Mouse (Mus musculus): ENCODE results near the gene Rnf41.

Rnf41 gene

DNA sequence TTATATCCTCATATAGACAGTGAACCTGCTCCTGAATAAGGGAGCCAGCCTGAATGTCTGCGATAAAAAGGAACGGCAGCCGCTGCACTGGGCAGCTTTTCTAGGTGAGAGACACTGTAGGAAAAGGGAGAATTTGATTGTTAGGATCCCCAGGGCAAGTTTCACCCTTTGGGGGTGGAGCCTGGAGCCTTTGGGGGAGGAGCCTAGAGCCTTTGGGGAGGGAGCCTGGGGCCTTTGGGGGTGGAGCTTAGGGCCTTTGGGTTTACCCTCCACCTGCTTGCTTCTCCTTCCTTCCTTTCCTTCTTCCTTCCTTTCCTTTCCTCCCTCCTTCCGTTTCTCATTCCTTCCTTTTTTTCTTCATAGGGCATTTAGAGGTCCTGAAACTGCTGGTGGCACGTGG lies 30.9 kb upstream of the Rnf41 start:
- in situ Hi-C loops (cut with MboI; ENCODE audit: unreplicated experiment in 2 of 2) = no loop called here

DNA sequence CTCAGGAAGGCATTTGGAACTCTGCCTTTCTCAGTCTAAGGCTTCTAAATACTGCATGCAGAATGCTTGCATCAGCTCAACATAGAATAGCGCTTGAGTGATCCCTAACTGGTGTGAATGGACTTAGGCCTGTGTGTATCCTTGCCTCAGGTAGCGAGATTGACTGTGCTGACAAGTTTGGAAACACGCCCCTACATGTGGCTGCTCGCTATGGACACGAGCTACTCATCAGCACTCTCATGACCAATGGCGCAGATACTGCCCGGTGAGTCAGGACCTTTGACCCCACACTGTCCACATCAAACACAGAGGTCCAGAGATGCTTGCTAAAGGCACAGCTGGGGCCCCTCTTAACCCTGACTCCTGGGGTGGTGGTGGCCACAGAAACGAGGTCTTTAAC lies 29.0 kb upstream of the Rnf41 start:
- in situ Hi-C loops (cut with MboI; ENCODE audit: unreplicated experiment in 2 of 2) = no loop called here

DNA sequence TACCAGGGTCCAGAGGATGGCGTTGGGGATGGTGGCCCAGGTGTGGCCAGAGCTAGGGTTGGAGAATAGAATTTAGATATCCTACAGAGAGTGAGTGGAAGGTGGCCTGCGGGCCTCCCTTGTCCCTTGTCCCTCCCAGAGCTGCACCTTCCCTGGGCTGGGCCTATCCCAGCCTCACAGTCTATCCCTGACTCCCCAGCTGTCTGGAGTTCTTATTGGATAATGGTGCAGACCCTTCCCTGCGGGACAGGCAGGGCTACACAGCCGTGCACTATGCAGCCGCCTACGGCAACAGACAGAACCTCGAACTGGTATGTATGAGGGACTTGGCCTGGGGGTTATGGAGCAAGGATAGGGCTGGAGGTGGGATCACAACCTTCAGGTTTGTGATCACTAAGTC lies 25.6 kb upstream of the Rnf41 start:
- in situ Hi-C loops (cut with MboI; ENCODE audit: unreplicated experiment in 2 of 2) = no loop called here

DNA sequence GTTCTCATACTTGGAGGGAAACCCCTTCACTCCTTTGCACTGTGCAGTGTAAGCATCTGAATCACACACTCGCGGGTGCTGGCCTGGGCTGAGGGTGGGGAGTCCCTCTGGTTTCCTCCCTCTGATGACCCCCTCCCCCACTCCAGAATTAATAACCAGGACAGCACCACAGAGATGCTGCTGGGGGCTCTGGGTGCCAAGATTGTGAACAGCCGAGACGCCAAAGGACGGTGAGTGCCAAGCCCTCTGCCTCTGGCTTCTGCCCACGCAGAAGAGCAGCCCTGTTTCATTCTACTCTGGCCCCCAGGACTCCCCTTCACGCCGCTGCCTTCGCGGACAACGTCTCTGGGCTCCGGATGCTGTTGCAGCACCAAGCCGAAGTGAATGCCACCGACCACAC lies 22.5 kb upstream of the Rnf41 start:
- in situ Hi-C loops (cut with MboI; ENCODE audit: unreplicated experiment in 2 of 2) = no loop called here

DNA sequence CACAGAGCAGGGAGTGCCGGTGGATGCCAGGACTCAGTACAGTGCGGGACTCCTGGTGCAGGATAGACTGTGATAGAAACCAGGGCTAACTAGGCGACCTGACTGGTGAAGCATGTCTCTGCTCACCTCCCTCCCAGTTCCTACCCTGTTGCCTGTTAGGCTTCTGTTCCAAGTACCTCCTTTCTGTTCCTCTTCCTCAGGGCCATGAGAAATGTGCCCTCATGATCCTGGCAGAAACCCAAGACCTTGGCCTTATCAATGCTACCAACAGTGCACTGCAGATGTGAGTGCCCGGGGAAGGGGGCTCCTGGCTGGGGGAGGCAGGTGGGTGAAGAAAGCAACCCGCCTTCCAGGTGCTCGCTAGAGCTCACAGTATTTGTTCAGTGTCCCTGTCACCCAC lies 21.9 kb upstream of the Rnf41 start:
- in situ Hi-C loops (cut with MboI; ENCODE audit: unreplicated experiment in 2 of 2) = no loop called here

DNA sequence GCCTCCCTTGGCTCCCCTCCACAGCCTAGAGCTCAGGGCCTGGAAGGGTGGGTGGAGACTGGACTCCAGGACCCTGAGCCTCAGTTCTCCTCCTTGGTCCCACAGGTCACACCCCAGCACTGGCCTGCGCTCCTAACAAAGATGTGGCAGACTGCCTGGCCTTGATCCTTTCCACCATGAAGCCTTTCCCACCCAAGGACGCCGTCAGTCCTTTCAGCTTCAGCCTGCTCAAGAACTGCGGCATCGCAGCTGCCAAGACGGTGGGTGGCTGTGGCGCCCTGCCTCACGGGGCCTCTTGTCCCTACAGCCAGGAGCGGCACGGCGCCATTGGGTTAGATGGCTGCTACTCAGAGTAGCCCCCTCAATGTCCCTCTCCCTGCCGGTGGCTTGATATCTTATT lies 21.1 kb upstream of the Rnf41 start:
- in situ Hi-C loops (cut with MboI; ENCODE audit: unreplicated experiment in 2 of 2) = no loop called here

DNA sequence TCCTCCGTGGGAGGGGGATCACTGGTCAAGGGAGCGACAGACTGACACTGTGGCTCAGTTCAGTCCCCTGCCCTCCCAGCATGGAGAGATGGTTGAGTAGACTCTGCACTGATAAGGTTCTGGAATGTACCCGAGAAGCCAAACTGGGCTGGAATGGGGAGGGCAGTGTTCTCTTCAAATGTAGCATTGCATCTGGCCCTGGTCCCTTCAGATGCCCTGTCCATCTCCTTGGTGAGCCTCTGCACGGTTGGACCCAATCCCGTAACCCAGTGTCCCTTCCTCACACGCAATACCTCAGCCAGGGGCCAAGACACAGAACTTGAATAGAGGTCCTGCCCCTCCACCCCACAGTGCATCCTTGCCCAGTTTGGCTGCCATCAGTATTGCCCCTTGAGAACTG lies 19.6 kb upstream of the Rnf41 start:
- in situ Hi-C loops (cut with MboI; ENCODE audit: unreplicated experiment in 2 of 2) = no loop called here

DNA sequence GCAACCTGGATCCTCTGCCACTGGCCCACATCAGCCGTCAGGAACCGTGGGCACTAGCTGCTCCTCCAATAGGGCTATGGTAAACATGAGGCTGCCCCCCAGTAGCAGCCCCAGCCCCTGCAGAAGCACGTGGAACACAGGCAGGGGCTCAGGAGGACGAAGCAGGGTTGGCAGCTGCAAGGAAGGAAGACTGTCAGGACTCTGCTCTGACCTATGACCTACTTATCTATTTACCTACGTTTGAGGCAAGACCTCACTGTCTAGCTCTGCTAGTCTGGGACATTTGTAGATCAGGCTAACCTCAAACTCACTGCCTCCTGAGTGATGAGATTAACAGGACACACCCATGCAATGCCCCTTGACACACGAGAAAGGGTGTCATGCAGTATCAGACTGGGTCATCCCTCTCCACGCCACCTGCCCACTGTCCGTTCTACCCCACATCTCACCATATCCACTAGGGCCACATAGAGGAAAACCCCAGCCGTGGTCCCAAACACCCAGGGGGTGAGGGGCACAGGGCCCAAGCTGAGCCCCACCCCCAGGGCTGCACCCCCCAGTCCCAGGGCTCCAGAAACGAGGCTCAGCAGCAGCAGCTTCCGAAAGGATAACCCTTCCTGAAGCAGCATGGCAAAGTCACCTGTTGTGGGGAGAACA lies 15.3 kb upstream of the Rnf41 start:
- in situ Hi-C loops (cut with MboI; ENCODE audit: unreplicated experiment in 2 of 2) = no loop called here

DNA sequence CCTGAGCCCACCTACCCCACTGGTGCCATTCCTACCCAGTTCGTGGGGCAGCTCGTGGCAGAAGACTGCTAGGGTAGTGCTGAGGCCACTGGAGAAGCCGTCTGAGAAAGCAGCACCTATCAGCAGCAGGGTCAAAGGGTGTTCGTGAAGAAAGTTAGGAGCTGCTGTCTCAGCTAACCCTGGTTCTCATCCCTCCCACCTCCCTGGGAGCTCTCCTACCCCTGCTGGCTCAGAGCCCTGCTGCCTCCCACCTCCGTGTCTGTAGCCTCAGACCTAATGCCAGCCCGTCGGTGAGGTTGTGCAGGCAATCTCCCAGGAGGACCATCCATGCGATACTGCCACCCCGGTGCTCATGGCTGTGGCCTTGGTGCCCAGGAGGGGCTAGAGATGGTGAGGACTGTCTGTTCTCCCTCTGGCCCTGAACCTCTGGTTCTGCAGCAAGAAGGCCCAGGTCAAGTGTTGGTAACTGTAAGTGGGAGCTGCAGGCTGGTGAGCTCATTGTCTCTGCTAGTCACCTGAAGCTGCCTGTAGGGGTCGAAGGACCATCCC lies 14.7 kb upstream of the Rnf41 start:
- in situ Hi-C loops (cut with MboI; ENCODE audit: unreplicated experiment in 2 of 2) = no loop called here

DNA sequence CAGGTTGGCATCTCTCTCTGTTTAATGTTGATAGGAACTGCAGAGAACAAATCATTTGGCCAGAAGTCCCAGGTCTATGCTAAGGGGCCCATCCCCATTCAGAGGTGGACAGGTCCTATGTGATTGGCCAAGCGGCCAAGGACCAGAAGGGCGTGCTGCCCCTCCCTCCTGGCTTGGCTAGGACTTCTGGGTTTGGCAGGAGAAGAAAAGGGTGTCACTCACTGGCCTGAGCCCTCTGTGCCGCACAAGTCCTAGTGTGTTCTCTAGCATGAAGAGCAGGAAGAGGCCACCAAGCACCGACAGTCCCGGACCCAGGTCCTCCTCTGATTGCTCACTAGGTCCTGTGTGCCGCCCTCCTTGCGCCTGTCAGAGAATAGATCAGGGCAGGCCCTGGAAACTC lies 14.0 kb upstream of the Rnf41 start:
- in situ Hi-C loops (cut with MboI; ENCODE audit: unreplicated experiment in 2 of 2) = no loop called here

DNA sequence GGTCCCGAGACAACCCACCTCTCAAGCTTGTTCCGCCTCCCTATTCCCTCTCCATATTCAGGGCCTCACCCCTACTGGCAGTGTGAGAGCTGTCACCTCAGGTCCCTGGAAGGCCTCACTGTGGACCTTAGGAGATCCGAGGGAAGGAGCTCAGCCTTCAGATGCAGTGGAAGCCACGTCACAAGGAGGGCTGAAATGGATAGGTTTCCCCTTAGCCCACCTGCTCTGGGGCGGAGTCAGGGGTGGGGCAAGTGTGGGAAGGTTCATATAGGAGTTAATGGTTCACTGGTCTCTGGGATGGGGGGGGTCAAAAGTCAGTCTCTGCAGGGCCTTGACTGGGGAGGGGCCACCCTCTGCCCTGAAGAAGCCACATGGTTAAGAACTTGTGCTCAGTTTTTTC lies 11.1 kb upstream of the Rnf41 start:
- in situ Hi-C loops (cut with MboI; ENCODE audit: unreplicated experiment in 2 of 2) = no loop called here

DNA sequence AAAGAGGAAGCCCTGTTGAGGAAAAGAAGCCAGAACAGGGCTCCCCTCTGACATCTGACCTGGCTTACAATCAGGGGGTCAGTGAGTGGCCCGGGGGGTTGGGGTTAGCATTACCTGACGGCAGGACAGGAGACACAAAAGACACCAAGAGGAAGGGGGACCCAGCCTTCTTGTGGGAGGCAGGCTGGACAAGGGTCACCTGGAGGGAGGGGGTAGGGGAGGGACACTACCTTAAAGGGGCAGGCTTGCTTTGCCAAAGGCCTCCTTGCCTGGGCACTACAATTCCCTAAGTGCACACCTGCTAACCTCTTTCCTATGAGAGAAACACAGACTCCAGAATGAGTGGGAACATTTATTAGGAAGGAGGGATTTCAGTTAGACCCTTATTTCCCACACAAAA lies 10.4 kb upstream of the Rnf41 start, which contains the start of gene Slc39a5:
Gene Slc39a5 (minus strand): TSS at position 174 of the 400 bp plus-strand sequence.
- in situ Hi-C loops (cut with MboI; ENCODE audit: unreplicated experiment in 2 of 2) = no loop called here

DNA sequence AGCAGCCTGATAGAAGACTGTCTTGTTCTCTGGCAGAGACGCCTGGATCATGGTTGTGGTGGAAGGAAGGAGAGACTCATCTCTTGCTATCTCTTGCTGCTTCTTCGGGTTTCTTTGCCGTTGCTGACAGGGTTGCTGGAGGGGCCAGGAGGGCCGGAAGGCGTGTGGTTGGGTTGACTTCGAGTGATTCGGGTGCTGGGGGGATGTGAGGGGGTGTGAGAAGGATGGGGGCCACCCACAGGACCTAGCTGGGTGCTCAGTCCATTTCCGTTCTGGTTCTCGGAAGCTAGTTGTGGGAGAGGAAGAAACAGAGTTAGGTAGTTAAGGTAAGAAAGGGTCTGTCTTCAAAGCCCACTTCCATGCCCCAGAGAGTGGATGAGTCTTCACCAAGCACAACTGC lies 9.8 kb upstream of the Rnf41 start:
- in situ Hi-C loops (cut with MboI; ENCODE audit: unreplicated experiment in 2 of 2) = no loop called here

DNA sequence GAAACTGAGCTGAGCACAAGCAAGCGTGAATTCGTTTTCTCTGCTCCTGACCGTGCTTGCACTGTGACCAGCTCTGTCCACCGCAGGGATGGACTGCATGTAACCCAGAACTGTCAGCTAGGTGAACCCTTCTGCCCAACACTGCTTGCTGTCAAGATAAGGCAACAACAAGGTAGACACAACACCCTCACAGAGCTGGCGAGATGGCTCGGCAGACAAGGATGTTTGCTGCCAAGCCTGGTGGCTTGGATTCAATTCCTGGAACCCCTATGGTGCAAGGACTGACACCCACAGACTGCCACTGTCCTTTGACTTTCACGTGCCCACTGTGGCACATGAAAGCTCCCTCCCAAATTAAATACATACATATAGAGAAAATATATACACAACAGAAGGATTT lies 7.5 kb upstream of the Rnf41 start:
- in situ Hi-C loops (cut with MboI; ENCODE audit: unreplicated experiment in 2 of 2) = no loop called here

DNA sequence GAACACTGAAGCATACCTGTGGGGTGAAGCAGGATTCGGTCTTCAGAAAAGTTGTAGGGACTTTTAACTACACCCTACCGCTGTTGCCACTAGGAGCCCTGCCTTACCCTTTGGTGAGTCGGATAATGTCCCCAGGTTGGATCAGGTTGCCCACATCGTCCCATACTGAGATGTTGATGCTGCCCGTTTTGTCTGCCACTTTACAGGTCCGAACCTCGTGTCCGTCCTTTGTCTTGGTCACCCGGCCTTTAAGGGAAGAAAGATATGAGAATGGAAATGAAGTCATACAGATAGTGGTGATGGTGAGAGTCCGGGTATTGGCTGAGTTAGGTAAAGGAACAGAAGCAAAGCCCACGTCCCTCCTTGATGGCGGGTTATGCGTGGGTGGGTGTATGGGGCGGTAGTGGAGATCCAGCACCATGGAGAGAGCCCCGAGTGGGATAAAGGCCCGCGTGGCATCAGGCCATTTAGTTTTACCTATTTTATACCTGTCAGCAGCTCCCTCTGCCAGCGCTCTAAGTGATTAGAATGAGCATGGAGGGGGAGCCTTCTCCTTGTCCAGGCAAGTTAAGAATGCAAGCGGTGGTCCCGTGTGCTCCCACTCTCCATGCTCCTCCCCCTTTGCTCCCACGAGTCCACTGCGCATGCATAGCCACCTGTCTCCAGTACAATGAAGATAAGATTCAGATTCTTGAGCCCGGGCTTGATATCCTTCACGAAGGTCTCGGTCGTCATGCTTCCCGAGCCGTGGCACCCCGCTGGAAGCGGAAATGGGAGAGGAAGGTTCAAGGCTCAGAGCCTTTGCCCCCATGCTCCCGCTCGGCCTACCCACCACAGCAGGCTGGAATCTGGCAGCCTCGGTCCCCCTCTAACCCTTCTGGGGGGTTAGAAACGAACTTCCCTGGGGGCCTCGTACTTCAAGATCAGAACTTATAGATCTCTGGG lies 2.6 kb upstream of the Rnf41 start:
- in situ Hi-C loops (cut with MboI; ENCODE audit: unreplicated experiment in 2 of 2) = loop anchor here (5.0 kb wide), 4 partner anchors 33 to 77 kb away; partner anchors contain the start of gene Coq10a (in 1 of the 2)

DNA sequence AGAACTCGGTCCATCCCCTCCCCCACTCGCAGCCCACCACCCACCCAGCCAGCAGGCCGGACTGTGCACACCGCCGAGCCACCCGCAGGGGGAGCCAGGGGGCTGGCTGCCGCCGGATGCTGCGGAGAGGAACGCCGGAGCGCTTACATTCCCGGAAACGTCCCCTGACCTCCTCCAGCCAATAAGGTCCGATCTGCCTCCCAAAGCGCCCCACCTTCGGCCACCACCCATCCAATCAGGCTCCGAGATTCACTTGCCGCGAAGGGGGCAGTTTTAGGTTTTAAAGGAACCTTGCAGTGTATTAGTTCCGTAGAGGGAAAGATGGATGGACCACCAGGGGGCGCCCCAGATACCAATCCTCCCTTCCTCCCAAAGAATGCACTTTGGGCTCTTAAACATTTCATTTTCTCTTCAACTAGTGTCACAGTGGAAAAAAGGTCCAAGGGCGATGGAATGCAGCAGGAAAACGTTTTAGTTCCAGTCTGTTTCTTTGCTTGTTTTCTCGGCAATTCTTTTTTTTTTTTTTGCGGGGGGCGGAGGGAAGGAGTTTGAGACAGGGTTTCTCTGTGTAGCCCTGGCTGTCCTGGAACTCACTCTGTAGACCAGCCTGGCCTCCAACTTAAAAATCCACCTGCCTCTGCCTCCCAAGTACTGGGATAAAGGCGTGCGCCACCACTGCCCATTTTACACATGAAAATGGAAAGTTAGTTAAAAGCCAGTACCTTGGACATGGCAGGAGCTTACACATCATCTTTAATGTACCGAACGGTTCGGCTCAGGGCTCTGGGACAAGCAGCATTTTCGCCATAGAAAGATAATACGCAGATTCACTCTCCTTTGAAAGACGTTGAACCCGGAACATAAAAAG lies 1.5 kb upstream of the Rnf41 start:
- in situ Hi-C loops (cut with MboI; ENCODE audit: unreplicated experiment in 2 of 2) = loop anchor here (5.0 kb wide), 4 partner anchors 32 to 78 kb away; partner anchors contain the start of gene Coq10a (in 1 of the 2)

DNA sequence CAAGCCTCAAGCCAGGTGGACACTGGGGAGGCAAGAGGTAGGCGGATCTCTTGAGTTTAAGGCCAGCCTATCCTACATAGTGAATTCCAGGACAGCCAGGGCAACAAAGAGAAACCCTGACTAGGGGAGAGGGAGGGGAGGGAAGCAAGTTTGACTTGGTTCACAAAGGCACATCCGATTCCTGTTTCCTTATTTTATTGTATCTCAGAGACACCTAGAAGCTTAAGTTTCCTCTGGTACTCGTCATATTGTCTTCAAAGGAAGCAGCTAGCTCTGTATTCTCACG lies 954 bp upstream of the Rnf41 start:
- in situ Hi-C loops (cut with MboI; ENCODE audit: unreplicated experiment in 2 of 2) = no loop called here

DNA sequence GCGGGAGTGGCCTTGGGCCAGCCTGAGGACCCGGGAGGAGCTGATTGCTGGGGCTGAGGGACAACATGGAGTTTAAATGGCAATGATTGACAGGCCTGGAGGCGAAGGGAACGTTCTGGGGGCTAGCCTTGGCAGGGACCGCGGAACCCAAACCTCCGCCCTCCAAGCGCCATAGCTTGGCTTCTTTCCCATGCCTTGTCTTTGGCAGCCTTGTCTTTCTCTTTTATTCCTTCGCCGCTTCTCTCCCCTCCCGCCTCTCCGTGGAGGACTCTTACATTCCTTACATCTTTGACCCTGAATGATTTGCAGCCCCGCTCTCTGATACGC lies 561 bp downstream of the Rnf41 start:
- in situ Hi-C loops (cut with MboI; ENCODE audit: unreplicated experiment in 2 of 2) = no loop called here

DNA sequence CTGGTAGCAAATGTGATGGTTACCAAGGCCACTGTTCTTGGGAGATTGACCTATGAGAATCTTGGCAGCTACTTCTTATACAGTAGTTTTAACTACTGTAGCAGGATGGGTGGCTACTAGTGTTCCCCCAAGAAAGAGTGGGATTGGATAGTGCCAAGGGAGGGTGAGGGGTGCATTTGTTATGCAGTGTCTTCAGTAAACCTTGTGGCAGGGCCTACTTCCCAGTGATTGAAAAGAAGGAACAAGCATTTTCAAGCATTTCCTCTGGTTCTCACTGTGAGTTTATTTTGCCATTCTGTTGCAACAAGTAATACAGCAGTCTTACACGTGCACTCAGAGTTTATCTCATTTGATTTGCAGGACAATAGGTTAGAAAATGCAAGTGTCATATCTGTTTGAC lies 1.1 kb downstream of the Rnf41 start:
- in situ Hi-C loops (cut with MboI; ENCODE audit: unreplicated experiment in 2 of 2) = no loop called here

DNA sequence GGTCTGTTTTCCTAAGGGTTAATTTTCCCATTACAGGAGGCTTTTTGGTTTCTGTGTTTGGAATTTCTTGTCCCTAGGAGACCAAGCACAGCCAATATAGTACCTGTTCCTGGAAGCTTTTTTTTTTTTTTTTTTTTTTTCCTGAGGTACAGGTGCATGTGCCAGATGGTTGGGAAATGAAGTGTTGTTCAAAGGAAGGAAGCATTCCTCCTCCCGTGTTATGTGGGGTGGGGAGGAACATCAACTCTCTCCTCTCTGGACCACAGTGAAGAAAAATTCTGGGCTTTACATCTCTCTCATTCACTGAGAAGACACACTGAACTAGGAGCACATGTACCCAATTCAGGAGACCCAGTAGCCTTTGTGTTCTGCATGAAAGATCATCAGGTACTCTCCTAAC lies 1.6 kb downstream of the Rnf41 start:
- in situ Hi-C loops (cut with MboI; ENCODE audit: unreplicated experiment in 2 of 2) = no loop called here

DNA sequence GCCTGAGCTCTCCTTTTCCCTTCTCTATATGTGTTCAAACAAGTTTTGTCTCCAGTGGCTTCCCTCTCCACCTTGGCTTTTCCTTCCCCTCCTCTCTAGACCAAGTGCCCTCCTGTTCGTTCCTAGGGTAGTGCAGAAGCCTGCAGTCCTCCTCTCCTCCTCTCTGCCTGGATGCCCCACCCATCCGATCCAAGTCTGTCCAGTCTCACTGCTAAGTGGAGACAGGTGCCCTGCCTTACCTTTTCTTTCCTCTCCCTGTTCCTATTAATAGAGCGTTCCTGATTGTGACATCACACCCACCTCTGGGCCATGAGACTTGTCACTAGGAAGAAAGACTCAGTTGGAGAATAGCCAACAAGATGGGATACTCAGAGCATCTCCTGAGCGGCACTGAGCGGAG lies 3.4 kb downstream of the Rnf41 start:
- in situ Hi-C loops (cut with MboI; ENCODE audit: unreplicated experiment in 2 of 2) = no loop called here

Measured in v-Abl transformed pro-B cells (cell line).